Mouse (Mus musculus) lung, adult 2 months (tissue): ENCODE data around the gene Aldh16a1.

Experiments used
- CTCF ChIP-seq: fragments of 200-500 bp; IDR thresholded peaks from 2 replicates; pipeline ENCODE4 v1.5.1; 2011; ENCODE audit warnings: mild to moderate bottlenecking, low read length, control low read depth; ENCODE audit not compliant: insufficient read depth
- POLR2A ChIP-seq: fragments of 200-500 bp; IDR thresholded peaks from 2 replicates; pipeline ENCODE4 v1.6.1; 2011; ENCODE audit warnings: low read depth, mild to moderate bottlenecking, control low read depth, low read length, borderline replicate concordance; ENCODE audit errors: extremely low read depth

DNA sequence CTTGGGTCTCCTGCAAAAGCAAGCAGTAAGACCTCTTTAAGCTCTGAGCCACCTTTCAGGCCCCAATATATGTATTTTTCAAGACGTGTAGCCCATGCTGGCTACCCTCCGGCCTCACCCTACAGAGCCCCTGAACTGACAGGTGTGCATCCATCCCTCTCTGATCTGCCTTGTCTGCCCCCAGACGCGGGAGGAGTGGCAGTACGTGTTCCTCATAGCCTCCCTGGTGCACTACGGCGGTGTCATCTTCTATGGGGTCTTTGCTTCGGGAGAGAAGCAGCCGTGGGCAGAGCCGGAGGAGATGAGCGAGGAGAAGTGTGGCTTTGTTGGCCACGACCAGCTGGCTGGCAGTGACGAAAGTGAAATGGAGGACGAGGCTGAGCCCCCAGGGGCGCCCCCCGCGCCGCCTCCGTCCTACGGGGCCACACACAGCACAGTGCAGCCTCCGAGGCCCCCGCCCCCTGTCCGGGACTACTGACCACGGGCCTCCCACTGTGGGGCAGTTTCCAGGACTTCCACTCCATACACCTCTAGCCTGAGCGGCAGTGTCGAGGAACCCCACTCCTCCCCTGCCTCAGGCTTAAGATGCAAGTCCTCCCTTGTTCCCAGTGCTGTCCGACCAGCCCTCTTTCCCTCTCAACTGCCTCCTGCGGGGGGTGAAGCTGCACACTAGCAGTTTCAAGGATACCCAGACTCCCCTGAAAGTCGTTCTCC lies 20.3 kb upstream of the Aldh16a1 start:
- TF ChIP-seq POLR2A (no peak), CTCF (no peak)
